Mouse (Mus musculus) ES-E14 (cell line): ENCODE measurements around the gene Fnbp1l. TPM values are rescaled to one million over a fixed set of nuclear protein-coding genes. Genes with fewer than 3 reads are reported as not detected.

Experiments
- DNase-seq: peaks from one replicate; pipeline ENCODE4 v3.0.0-alpha.2; 2013; ENCODE audit warnings: low read depth, low spot score
- H3K27ac ChIP-seq: 2 replicates; pipeline ENCODE4 v1.5.1; 2012; ENCODE audit warnings: low read depth, mild to moderate bottlenecking, low read length, moderate library complexity, mixed read lengths; ENCODE audit not compliant: poor library complexity, insufficient read depth, severe bottlenecking
- H3K36me3 ChIP-seq: 2 replicates; pipeline ENCODE4 v1.6.1; 2012; ENCODE audit warnings: mild to moderate bottlenecking, low read length, moderate library complexity, mixed read lengths; ENCODE audit not compliant: control insufficient read depth, poor library complexity, insufficient read depth, severe bottlenecking
- H3K4me1 ChIP-seq, 2 experiments: fragments of 150-350 bp in 1 of 2; sonication (generic) in 1 of 2; 2 replicates each; pipeline ENCODE4 v1.6.1; 2012; ENCODE audit warnings: low read length in 2 of 2, mild to moderate bottlenecking in 1 of 2, mixed read lengths in 1 of 2; ENCODE audit not compliant: control insufficient read depth in 2 of 2, insufficient read depth in 2 of 2, poor library complexity in 1 of 2
- H3K4me3 ChIP-seq, 2 experiments: fragments of 150-350 bp in 1 of 2; sonication (generic) in 1 of 2; 2 replicates each; pipeline ENCODE4 v1.5.1; 2012; ENCODE audit warnings: low read length in 2 of 2, low read depth in 1 of 2, mild to moderate bottlenecking in 1 of 2, mixed read lengths in 1 of 2; ENCODE audit not compliant: insufficient read depth in 1 of 2, poor library complexity in 1 of 2, severe bottlenecking in 1 of 2
- H3K9ac ChIP-seq: 2 replicates; pipeline ENCODE4 v1.6.1; 2012; ENCODE audit warnings: low read depth, mild to moderate bottlenecking, low read length, mixed read lengths; ENCODE audit not compliant: poor library complexity, insufficient read depth, severe bottlenecking
- H3K9me3 ChIP-seq: fragments of 150-350 bp; sonication (generic); 2 replicates; pipeline ENCODE4 v1.6.1; 2012; ENCODE audit warnings: low read depth, mild to moderate bottlenecking, low read length; ENCODE audit not compliant: control insufficient read depth, insufficient read depth
- CHD2 ChIP-seq: IDR thresholded peaks from 2 replicates; pipeline ENCODE4 v1.6.1; 2014; ENCODE audit warnings: mild to moderate bottlenecking, low read depth, low read length, inconsistent platforms
- HCFC1 ChIP-seq: IDR thresholded peaks from 2 replicates; pipeline ENCODE4 v1.6.1; 2012; ENCODE audit warnings: low read length, inconsistent platforms, borderline replicate concordance; ENCODE audit not compliant: insufficient read depth
- MAFK ChIP-seq: IDR thresholded peaks from 2 replicates; pipeline ENCODE4 v1.6.1; 2014; ENCODE audit warnings: mild to moderate bottlenecking, low read depth, low read length, inconsistent platforms; ENCODE audit not compliant: insufficient read depth
- ZC3H11A ChIP-seq: IDR thresholded peaks from 2 replicates; pipeline ENCODE4 v1.6.1; 2012; ENCODE audit warnings: low read depth, mild to moderate bottlenecking, inconsistent platforms, low read length, borderline replicate concordance
- ZNF384 ChIP-seq: IDR thresholded peaks from 2 replicates; pipeline ENCODE4 v1.6.1; 2012; ENCODE audit warnings: low read depth, low read length, inconsistent platforms
- in situ Hi-C, 2 experiments: fragments of 600-800 bp; cut with MboI; formaldehyde crosslinking; loops; one replicate each; pipeline ENCODE4 v1.15.1; 2025; ENCODE audit warnings: low sequenced_read_pairs in 2 of 2, inconsistent platforms in 1 of 2; ENCODE audit not compliant: unreplicated experiment in 2 of 2
- total RNA-seq: library from RNA; depleted of rRNA; stranded (reverse); fragments of 300-350 nt; gene quantifications from 2 replicates; pipeline ENCODE4 v1.2.3, GENCODE M21; 2012

The Fnbp1l gene
- total RNA-seq, 1 experiment = 25.5 TPM

- DNase-seq = no peak
- no peak overlapping the region for H3K9ac ChIP-seq
Measured at GRCm38 (mm10) chr3:122635246-122635645, 15.7 kb upstream of the Fnbp1l start.

GRCm38 (mm10) chr3:122629580-122629979 is 10.1 kb upstream of the Fnbp1l start:
- H3K27ac ChIP-seq = no peak overlapping the region
- H3K4me1 ChIP-seq = peaks cover 2 to 14% of the 10 kb centered on the region in 2 experiments; a peak in 3 of 4 replicates
- in situ Hi-C loops = loop anchor here in 1 of 2 experiments (25.0 kb wide), 1 partner anchor 317 kb away; no protein-coding TSS in a partner anchor
- peak; percentile 49 for DNase-seq
- peak; percentile 46; the same call in 1 of the 2 replicates for TF ChIP-seq HCFC1
- no peak for TF ChIP-seq MAFK
- TF ChIP-seq CHD2 = no peak
- no peaks in the 10 kb centered on the region for H3K36me3 ChIP-seq
- no peaks in the 10 kb centered on the region for H3K9me3 ChIP-seq
- H3K9ac ChIP-seq = 0 out of 2 replicates have a peak overlapping the region, but pooled peaks have one; percentile 26
- peak overlapping the region; percentile 37 to 49 for H3K4me3 ChIP-seq

More at GRCm38 (mm10) chr3:122635246-122635645, 15.7 kb upstream of the Fnbp1l start:
- Histone ChIP-seq H3K4me3 (no peak overlapping the region), H3K36me3 (no peaks in the 10 kb centered on the region), H3K27ac (no peak overlapping the region), H3K4me1 (peaks cover 5 to 11% of the 10 kb centered on the region in 2 experiments; a peak in 2 of 4 replicates), H3K9me3 (no peaks in the 10 kb centered on the region)
- TF ChIP-seq HCFC1 = no peak
- TF ChIP-seq ZNF384 = no peak
- no peak for TF ChIP-seq CHD2
- TF ChIP-seq MAFK = no peak
- no peak for TF ChIP-seq ZC3H11A
- in situ Hi-C loops = loop anchor here (5.0 to 25.0 kb wide), 2 partner anchors 323 to 338 kb away; no protein-coding TSS in a partner anchor

GRCm38 (mm10) chr3:122628956-122629355 is 9.4 kb upstream of the Fnbp1l start:
- no peaks in the 10 kb centered on the region for H3K36me3 ChIP-seq
- H3K9ac ChIP-seq = no peak overlapping the region
- no peaks in the 10 kb centered on the region for H3K9me3 ChIP-seq
- peaks cover 2 to 14% of the 10 kb centered on the region in 2 experiments; a peak in 3 of 4 replicates for H3K4me1 ChIP-seq
- in situ Hi-C loops = loop anchor here in 1 of 2 experiments (25.0 kb wide), 1 partner anchor 317 kb away; no protein-coding TSS in a partner anchor
- DNase-seq = no peak
- TF ChIP-seq MAFK (no peak), CHD2 (no peak), ZNF384 (no peak), ZC3H11A (no peak), HCFC1 (no peak)
- peak overlapping the region; percentile 37 to 49 for H3K4me3 ChIP-seq
- no peak overlapping the region for H3K27ac ChIP-seq

GRCm38 (mm10) chr3:122628546-122628945 is 9.0 kb upstream of the Fnbp1l start:
- no peak overlapping the region for H3K27ac ChIP-seq
- TF ChIP-seq ZNF384 = no peak
- peaks cover 2 to 14% of the 10 kb centered on the region in 2 experiments; a peak in 3 of 4 replicates for H3K4me1 ChIP-seq
- peak overlapping the region in 1 of 2 experiments; percentile 44; a peak in 1 of 4 replicates for H3K4me3 ChIP-seq
- no peak for DNase-seq
- H3K9ac ChIP-seq = no peak overlapping the region
- no peaks in the 10 kb centered on the region for H3K9me3 ChIP-seq
- no peaks in the 10 kb centered on the region for H3K36me3 ChIP-seq
- in situ Hi-C loops = loop anchor here in 1 of 2 experiments (25.0 kb wide), 1 partner anchor 316 kb away; no protein-coding TSS in a partner anchor
